Mouse (Mus musculus) spleen, adult 2 months (tissue): Measurements from ENCODE around the gene Tcf7.

ENCODE experiments used
- CTCF ChIP-seq: fragments of 200-500 bp; IDR thresholded peaks from 2 replicates; pipeline ENCODE4 v1.5.1; 2011; ENCODE audit warnings: mild to moderate bottlenecking, inconsistent platforms; ENCODE audit not compliant: insufficient read depth, insufficient read length, insufficient replicate concordance; ENCODE audit errors: extremely low read depth
- POLR2A ChIP-seq: fragments of 200-500 bp; IDR thresholded peaks from 2 replicates; pipeline ENCODE4 v1.6.1; 2011; ENCODE audit warnings: low read depth, low read length, inconsistent platforms

DNA sequence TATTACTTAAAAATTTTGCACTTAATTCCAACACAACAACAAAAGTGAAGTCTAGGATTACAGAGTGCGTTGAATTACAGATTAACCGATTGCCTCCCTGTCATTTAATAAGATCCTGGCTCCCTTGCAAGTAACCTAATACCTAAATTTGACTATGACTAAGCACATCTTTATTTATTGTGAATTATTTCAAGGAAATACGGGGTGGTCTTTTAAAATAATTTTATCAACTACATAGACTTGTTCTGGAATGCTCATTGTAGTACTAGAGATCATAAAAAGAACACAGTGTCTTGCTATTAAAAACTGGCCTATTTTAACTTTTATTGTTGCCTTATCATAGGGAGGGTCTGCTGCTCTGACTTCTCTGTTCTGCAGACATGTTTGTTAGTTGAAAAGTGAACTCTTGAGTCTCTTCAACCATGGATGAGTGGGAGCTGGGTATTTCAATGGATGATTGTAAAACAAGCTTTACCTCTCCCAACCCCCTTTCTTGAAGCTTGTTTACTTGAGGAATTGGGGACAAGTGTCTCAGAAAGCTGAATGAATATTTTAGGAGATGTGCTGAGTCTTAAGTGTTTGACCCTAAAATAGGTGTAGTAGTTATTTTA lies 49.7 kb downstream of the Tcf7 start:
- no peak for TF ChIP-seq CTCF
- TF ChIP-seq POLR2A: no peak
